Mouse (Mus musculus) gonadal fat pad, adult 2 months (tissue): ENCODE data around the gene Arfip2. TPM values are rescaled to one million over a fixed set of nuclear protein-coding genes. Genes with fewer than 3 reads are reported as not detected.

Experiments used
- DNase-seq: peaks from one replicate; pipeline ENCODE4 v3.0.0-alpha.2; 2012; ENCODE audit warnings: low read depth
- polyA plus RNA-seq: library from polyadenylated mRNA; depleted of rRNA; stranded (reverse); fragments of >200 nt; gene quantifications from 2 replicates; pipeline ENCODE4 v1.2.3, GENCODE M21; 2012; rRNA removed

The Arfip2 gene
- polyA plus RNA-seq, 1 experiment = 83.7 TPM

DNA sequence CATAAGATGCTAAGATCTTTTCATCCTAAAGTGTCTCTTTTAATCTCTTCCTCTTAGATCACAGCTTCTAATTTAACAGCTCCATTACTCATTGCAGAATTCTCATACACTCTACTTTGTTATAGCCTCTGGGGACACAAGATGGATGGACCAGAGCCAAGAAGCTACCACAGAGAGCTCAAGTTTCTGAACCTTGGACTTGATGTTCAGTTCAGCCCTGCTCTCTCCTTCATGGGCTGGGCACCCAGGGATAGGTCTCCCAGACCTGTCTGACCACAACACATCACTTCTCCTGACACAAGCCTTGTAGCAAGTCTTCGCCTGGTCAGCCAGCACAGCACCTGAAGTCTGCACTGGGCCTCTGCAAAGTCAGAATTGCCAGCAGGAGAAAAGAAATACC lies 25.8 kb downstream of the Arfip2 start:
- DNase-seq = no peak

DNA sequence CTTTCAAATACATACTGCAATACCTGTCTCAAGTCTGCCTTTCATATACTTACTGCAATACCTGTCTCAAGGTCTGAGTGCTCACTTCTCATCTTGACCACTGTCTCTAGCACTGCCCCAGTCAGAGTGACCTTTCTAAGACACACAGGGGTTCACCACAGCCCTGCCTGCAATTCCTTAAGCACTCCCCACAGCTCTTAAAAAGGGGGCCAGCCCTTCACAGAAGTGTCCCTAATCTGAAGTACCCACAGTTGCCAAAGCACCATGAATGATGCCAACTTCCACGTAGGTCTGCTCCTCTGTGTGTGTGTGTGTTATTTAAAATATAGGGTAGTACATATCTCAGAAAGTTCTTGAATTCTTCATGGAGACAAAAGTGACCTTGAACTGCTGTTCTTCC lies 28.4 kb downstream of the Arfip2 start:
- DNase-seq = no peak

DNA sequence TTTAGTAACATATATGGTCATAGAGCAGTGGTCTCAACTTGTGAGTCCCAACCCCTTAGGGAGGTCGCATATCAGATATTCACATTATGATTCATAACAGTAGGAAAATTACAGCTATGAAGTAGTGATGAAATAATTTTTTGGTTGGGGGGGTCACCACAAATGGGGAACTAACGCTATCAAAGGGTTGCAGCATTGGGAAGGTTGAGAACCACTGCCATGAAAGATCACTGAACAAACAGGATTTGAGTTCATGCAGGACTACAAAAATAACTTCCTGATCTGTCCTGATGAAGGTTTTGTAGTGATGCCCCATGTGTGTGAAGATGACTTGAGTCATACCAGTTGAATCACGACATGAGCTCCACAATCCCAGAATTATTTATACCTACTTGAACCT lies 31.7 kb downstream of the Arfip2 start:
- no peak for DNase-seq

DNA sequence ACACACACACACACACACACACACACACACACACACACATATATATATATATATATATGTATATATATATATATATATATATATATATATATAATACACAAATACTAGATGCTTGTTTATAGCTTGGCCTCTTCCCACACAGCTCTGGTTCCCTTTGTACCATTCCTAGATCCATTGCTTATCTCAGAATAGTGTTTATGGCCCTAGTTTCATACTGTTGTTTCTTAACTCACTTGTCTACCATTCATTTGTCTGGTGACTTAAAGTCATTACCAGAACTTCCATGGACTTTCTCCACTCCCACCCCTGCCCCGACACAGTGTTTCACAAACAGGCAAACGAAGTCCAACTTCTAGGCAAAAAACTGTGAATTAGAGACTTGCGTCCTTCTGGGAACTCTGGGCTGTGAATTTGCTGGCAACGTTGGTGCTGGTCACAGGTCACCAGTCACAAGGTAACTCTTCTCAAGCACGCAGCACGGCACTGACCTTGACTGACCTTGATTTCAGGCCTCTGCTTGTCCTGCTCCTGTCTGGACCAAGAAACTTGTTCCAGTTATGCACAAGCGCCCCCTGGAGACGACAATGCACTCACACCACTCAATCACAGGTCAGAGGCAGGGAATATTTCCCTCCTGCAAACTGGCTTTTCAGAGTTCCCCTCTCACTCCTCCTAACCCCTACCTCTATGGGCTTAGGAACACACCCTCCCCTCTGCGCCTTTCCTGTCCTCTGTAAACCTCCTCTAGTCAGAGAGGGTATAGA lies 37.2 kb downstream of the Arfip2 start:
- DNase-seq = no peak

DNA sequence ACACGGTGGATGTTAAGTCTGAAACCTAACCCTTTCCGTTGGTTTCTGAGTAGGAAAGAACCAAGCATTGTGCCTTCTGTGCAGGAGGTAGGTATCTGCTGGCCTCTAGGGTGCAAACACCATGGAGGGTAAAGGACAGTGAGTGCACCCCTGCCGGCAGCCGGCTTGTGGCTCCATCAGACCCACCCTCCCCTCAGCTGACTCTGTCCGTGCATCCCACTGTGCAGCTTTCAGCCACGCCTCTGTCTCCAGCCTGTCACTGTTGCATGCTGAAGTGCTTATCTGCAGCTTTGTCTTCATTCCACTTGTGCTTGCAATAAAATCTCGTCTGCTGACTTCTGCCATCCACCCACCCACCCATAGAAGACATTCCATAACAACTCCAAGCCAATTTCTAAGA lies 50.1 kb downstream of the Arfip2 start:
- no peak for DNase-seq

DNA sequence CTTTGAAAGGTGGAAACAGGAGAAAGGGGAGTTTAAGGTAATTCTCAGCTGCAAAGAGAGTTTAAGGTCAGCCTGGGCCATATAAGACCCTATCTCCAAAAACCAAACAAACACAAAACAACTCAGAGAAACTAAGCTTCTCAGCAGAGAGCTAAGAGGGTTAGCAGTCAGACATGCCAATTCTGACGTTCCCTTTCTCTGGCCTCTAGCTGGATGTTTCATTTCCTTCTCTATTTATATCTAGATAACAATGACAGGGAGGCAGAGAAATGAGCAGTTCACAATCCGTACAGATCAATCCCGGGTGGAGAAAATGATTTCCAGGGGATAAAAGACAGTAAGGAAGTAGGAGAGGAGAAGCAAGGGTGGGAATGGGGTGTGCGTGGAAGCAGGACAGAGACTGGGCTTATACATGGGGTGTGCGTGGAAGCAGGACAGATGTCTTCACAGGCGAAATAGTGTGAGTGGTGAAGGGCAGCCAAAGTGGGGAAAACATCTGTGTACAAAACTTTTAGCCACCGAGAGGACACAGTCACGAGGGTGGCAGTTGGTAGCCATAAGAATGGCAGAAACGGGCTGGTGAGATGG lies 51.8 kb downstream of the Arfip2 start:
- DNase-seq = no peak

Other genes with a start within 250 kb of the Arfip2 start
- 49.3 and 50.2 TPM in 2 replicates for gene Fam160a2, start 240.4 kb downstream of the Arfip2 start, polyA plus RNA-seq
- gene Cnga4, start 235.8 kb downstream of the Arfip2 start, polyA plus RNA-seq = 0.55 and 0.91 TPM in 2 replicates
- gene Cckbr, start 214.7 kb downstream of the Arfip2 start, polyA plus RNA-seq = 0.42 and 1.2 TPM in 2 replicates
- 136 and 260 TPM in 2 replicates for gene Cavin3, start 158.1 kb downstream of the Arfip2 start, polyA plus RNA-seq
- gene Smpd1, start 86.1 kb downstream of the Arfip2 start, polyA plus RNA-seq = 70.7 and 84.7 TPM in 2 replicates
- 22.7 and 22.8 TPM in 2 replicates for gene Apbb1, start 58.8 kb downstream of the Arfip2 start, polyA plus RNA-seq
- gene Hpx, start 40.3 kb downstream of the Arfip2 start, polyA plus RNA-seq = 1.7 and 5.6 TPM in 2 replicates
- 52.2 and 52.6 TPM in 2 replicates for gene Trim3, start 6.8 kb downstream of the Arfip2 start, polyA plus RNA-seq
- 131 and 158 TPM in 2 replicates for gene Timm10b, start 360 bp downstream of the Arfip2 start, polyA plus RNA-seq
- gene Gm45799, start 136 bp upstream of the Arfip2 start, polyA plus RNA-seq = 118 and 194 TPM in 2 replicates
- 2.8 and 3.3 TPM in 2 replicates for gene Dnhd1, start 10.4 kb upstream of the Arfip2 start, polyA plus RNA-seq
- gene Ilk, start 96.2 kb upstream of the Arfip2 start, polyA plus RNA-seq = 233 and 256 TPM in 2 replicates
- 13.1 and 14.3 TPM in 2 replicates for gene Rrp8, start 97.0 kb upstream of the Arfip2 start, polyA plus RNA-seq
- 426 and 440 TPM in 2 replicates for gene Taf10, start 103.9 kb upstream of the Arfip2 start, polyA plus RNA-seq
- gene Tpp1, start 111.8 kb upstream of the Arfip2 start, polyA plus RNA-seq = 122 and 170 TPM in 2 replicates
- 5.8 and 7.3 TPM in 2 replicates for gene Dchs1, start 147.2 kb upstream of the Arfip2 start, polyA plus RNA-seq
- gene Mrpl17, start 170.7 kb upstream of the Arfip2 start, polyA plus RNA-seq = 306 and 351 TPM in 2 replicates